Mouse (Mus musculus): ENCODE measurements around the gene Gm17677. TPM values are rescaled to one million over a fixed set of nuclear protein-coding genes. Genes with fewer than 3 reads are reported as not detected.

Gm17677 gene
- polyA plus RNA-seq (2014; fragmentation: Illumina TruSeq; extraction: RNeasy Lipid Tissue Mini Kit (QIAGEN cat#74804); ENCODE audit: low read depth, low replicate concordance) = not detected

DNA sequence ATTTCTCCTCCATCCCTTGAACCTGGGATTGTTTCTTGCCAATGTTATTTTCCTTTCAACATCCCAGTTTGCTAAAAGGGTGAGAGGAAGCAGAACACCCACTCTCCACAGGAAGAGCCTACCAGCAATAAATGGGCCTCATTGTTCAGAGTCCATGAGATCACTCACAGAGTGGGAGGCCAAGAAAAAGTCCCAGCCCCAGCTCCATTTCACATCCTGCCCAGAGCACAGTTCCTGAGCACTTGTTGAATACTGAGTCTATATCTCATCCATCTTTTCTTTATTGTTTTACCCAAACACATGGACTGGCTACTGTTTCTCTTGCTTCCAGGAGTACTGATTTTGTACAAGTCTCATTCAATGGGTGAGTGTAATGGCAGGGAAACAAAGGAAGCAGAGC is at the start of gene Gm17677:
Gene Gm17677, plus strand, starts transcription at position 301 of the 400 bp plus-strand sequence.

DNA sequence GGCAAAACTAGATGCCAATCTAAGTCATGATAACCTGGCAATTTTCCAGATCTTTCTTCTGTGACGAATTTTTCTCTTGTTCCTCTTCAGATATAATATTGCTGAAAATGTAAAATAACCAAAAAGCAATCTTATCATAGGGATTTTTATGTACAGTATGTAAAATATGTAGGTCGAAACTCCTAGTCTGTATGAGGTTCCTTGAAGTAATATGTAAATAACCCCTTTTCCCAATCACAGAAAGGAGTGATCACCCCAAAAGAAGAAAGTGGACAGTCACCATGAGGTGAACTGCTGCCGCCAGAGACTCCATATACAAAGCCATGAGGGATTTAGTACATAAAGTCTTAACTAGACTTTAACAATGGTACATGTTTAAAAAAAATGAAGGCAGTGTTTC is 37.2 kb downstream of the Gm17677 start, which contains the start of gene Gm17727:
Gene Gm17727, minus strand, starts transcription at position 101 of the 400 bp plus-strand sequence.

DNA sequence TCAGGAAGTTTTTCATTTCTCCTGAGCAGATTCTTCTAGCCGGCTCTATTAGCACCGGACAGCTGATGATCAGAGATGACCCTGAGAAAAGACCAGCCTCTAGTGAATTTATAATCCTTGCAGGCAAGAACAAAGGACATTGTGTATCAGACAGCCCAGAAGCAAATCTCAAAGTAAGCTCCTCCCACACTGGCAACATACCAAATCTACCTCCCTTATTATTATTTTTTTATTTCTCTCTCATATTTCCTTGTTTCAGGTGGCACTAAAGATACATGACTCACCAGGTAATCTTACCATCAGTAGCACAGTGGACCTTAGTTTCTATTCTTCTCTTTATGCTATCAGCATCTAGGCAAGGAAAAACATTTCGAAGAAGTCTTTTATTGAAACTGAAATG is 49.2 kb downstream of the Gm17677 start, which contains the start of the genes Gm27235 and D730048I06Rik:
Gene Gm27235, minus strand, starts transcription at position 101 of the 400 bp plus-strand sequence.
Gene D730048I06Rik, minus strand, starts transcription at position 112 of the 400 bp plus-strand sequence.

Other genes starting within 250 kb of the Gm17677 start
- gene Gm1113, start 222.8 kb upstream of the Gm17677 start, polyA plus RNA-seq (2014; fragmentation: Illumina TruSeq; extraction: RNeasy Lipid Tissue Mini Kit (QIAGEN cat#74804); ENCODE audit: low read depth, low replicate concordance) = not detected
- 147 TPM for gene Ddx25, start 182.5 kb upstream of the Gm17677 start, polyA plus RNA-seq (2014; fragmentation: Illumina TruSeq; extraction: RNeasy Lipid Tissue Mini Kit (QIAGEN cat#74804); ENCODE audit: low read depth, low replicate concordance)
- 18.3 TPM for gene Pus3, start 182.5 kb upstream of the Gm17677 start, polyA plus RNA-seq (2014; fragmentation: Illumina TruSeq; extraction: RNeasy Lipid Tissue Mini Kit (QIAGEN cat#74804); ENCODE audit: low read depth, low replicate concordance)
- gene Pate2, start 170.8 kb upstream of the Gm17677 start, polyA plus RNA-seq (2014; fragmentation: Illumina TruSeq; extraction: RNeasy Lipid Tissue Mini Kit (QIAGEN cat#74804); ENCODE audit: low read depth, low replicate concordance) = 5.9 TPM
- gene Hyls1, start 170.7 kb upstream of the Gm17677 start, polyA plus RNA-seq (2014; fragmentation: Illumina TruSeq; extraction: RNeasy Lipid Tissue Mini Kit (QIAGEN cat#74804); ENCODE audit: low read depth, low replicate concordance) = 221 TPM
- not detected for gene Pate4, start 129.1 kb upstream of the Gm17677 start, polyA plus RNA-seq (2014; fragmentation: Illumina TruSeq; extraction: RNeasy Lipid Tissue Mini Kit (QIAGEN cat#74804); ENCODE audit: low read depth, low replicate concordance)
- gene Pate3, start 92.8 kb upstream of the Gm17677 start, polyA plus RNA-seq (2014; fragmentation: Illumina TruSeq; extraction: RNeasy Lipid Tissue Mini Kit (QIAGEN cat#74804); ENCODE audit: low read depth, low replicate concordance) = 0.52 TPM
- 0.63 TPM for gene Pate1, start 53.7 kb upstream of the Gm17677 start, polyA plus RNA-seq (2014; fragmentation: Illumina TruSeq; extraction: RNeasy Lipid Tissue Mini Kit (QIAGEN cat#74804); ENCODE audit: low read depth, low replicate concordance)
- not detected for gene Gm17727, start 37.1 kb downstream of the Gm17677 start, polyA plus RNA-seq (2014; fragmentation: Illumina TruSeq; extraction: RNeasy Lipid Tissue Mini Kit (QIAGEN cat#74804); ENCODE audit: low read depth, low replicate concordance)
- gene Gm27235, start 49.1 kb downstream of the Gm17677 start, polyA plus RNA-seq (2014; fragmentation: Illumina TruSeq; extraction: RNeasy Lipid Tissue Mini Kit (QIAGEN cat#74804); ENCODE audit: low read depth, low replicate concordance) = 3.0 TPM
- 1.7 TPM for gene D730048I06Rik, start 49.1 kb downstream of the Gm17677 start, polyA plus RNA-seq (2014; fragmentation: Illumina TruSeq; extraction: RNeasy Lipid Tissue Mini Kit (QIAGEN cat#74804); ENCODE audit: low read depth, low replicate concordance)
- not detected for gene 9230110F15Rik, start 103.1 kb downstream of the Gm17677 start, polyA plus RNA-seq (2014; fragmentation: Illumina TruSeq; extraction: RNeasy Lipid Tissue Mini Kit (QIAGEN cat#74804); ENCODE audit: low read depth, low replicate concordance)
- gene 9230113P08Rik, start 167.4 kb downstream of the Gm17677 start, polyA plus RNA-seq (2014; fragmentation: Illumina TruSeq; extraction: RNeasy Lipid Tissue Mini Kit (QIAGEN cat#74804); ENCODE audit: low read depth, low replicate concordance) = 1.2 TPM